Mouse (Mus musculus) activated CD4-positive, CD25-positive, alpha-beta regulatory T cell, adult 4 months (primary cell): ENCODE data around the gene Cct7. TPM values are rescaled to one million over a fixed set of nuclear protein-coding genes. Genes with fewer than 3 reads are reported as not detected.

Experiments
- ATAC-seq: one replicate; pipeline ENCODE4 v1.8.0; 2017
- polyA plus RNA-seq, 2 experiments: library from polyadenylated mRNA; unstranded; fragments of 100-300 nt; shearing (Covaris generic); gene quantifications; one replicate each; pipeline ENCODE4 v1.2.1; 2017

Cct7 gene
- polyA plus RNA-seq, 2 experiments from 2014 or later, result 290 to 307 TPM

GRCm38 (mm10) chr6:85452816-85453215 is 1.5 kb downstream of the Cct7 start:
- no peak for ATAC-seq

GRCm38 (mm10) chr6:85459621-85460020 is 8.3 kb downstream of the Cct7 start:
- no peak for ATAC-seq

GRCm38 (mm10) chr6:85465381-85465780 is 14.1 kb downstream of the Cct7 start:
- no peak for ATAC-seq

- no peak for ATAC-seq
These were observed 18.5 kb downstream of the Cct7 start for GRCm38 (mm10) chr6:85469660-85470430.

GRCm38 (mm10) chr6:85471962-85472361 is 20.6 kb downstream of the Cct7 start:
- ATAC-seq, result no peak

GRCm38 (mm10) chr6:85472542-85472941 is 21.2 kb downstream of the Cct7 start:
- no peak for ATAC-seq

- no peak for ATAC-seq
These were observed 24.3 kb downstream of the Cct7 start for GRCm38 (mm10) chr6:85475581-85475980.

GRCm38 (mm10) chr6:85477366-85477917 is 26.1 kb downstream of the Cct7 start:
- ATAC-seq, result no peak

GRCm38 (mm10) chr6:85478416-85478815 is 27.1 kb downstream of the Cct7 start:
- no peak for ATAC-seq

- no peak for ATAC-seq
These were observed 28.7 kb downstream of the Cct7 start for GRCm38 (mm10) chr6:85479979-85480378.

GRCm38 (mm10) chr6:85480685-85481084 is 29.4 kb downstream of the Cct7 start:
- no peak for ATAC-seq

- peak; percentile 43 for ATAC-seq
These were observed 32.8 kb downstream of the Cct7 start for GRCm38 (mm10) chr6:85483843-85484721.

GRCm38 (mm10) chr6:85485738-85486137 is 34.4 kb downstream of the Cct7 start:
- ATAC-seq, result no peak

- ATAC-seq, result no peak
These were observed 37.2 kb downstream of the Cct7 start for GRCm38 (mm10) chr6:85488510-85488909.

GRCm38 (mm10) chr6:85489717-85490116 is 38.4 kb downstream of the Cct7 start:
- no peak for ATAC-seq

GRCm38 (mm10) chr6:85490252-85490651 is 38.9 kb downstream of the Cct7 start:
- ATAC-seq, result no peak

GRCm38 (mm10) chr6:85491606-85492005 is 40.3 kb downstream of the Cct7 start:
- ATAC-seq, result no peak

- ATAC-seq, result no peak
These were observed 45.7 kb downstream of the Cct7 start for GRCm38 (mm10) chr6:85496976-85497375.

GRCm38 (mm10) chr6:85498147-85498546 is 46.8 kb downstream of the Cct7 start:
- ATAC-seq, result no peak

- no peak for ATAC-seq
These were observed 49.1 kb downstream of the Cct7 start for GRCm38 (mm10) chr6:85500416-85500815.

- no peak for ATAC-seq
These were observed 50.3 kb downstream of the Cct7 start for GRCm38 (mm10) chr6:85501571-85502102.

GRCm38 (mm10) chr6:85502103-85502910 is 51.0 kb downstream of the Cct7 start:
- ATAC-seq, result no peak
